Mouse (Mus musculus) common myeloid progenitor, adult 5-6 weeks (primary cell): Measurements from ENCODE around the gene Uvssa. TPM values are rescaled to one million over a fixed set of nuclear protein-coding genes. Genes with fewer than 3 reads are reported as not detected.
A peak's percentile ranks its signal among the peaks of the same experiment; 100 is the strongest.
"Not testable (repeated sequence)": the region's sequence is repeated elsewhere in the genome, so short reads cannot be mapped to it uniquely, and the experiment has no call there.

Experiments used
- ATAC-seq: replicated peaks from 2 replicates; pipeline ENCODE4 v1.8.0; 2016; ENCODE audit warnings: low read depth, mild to moderate bottlenecking, moderate TSS enrichment, inconsistent platforms; ENCODE audit not compliant: poor library complexity, severe bottlenecking
- total RNA-seq: library from RNA; stranded (forward); fragments of 200-1000, 187-1606 nt; gene quantifications from 2 replicates; pipeline ENCODE4 v1.2.3, GENCODE M21; 2017

The Uvssa gene
- 4.5 and 9.7 TPM in 2 replicates for total RNA-seq

DNA sequence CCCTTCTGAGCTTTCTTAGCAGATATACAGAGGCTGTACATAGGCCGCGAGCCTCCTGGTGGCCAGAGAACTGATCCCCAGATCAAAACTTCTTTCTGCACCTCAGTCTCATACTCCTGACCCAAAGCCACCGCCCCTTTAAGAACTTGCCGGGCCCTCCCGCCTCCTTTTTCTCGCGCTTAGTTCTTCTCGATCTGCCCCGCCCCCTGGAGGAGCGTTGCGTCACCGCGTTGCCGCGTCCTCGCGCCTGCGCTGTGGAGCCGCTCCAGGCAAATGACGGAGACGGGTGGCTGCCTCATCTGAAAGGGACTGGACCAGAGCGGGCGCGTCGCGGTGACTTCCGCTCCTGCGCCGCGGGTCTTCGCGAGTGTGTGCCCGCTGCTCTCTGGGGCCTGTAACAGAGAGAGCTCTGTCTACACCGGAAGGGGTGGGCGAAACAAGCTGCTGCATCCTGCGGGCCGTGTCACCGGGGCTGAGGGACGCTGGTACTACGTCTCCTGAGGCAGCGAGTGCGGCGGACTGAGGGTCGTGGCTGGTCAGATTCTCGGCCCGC lies at the start of gene Uvssa:
Uvssa (plus strand) TSS at position 248 of the 553 bp plus-strand sequence.
- peak; percentile 96 for ATAC-seq

DNA sequence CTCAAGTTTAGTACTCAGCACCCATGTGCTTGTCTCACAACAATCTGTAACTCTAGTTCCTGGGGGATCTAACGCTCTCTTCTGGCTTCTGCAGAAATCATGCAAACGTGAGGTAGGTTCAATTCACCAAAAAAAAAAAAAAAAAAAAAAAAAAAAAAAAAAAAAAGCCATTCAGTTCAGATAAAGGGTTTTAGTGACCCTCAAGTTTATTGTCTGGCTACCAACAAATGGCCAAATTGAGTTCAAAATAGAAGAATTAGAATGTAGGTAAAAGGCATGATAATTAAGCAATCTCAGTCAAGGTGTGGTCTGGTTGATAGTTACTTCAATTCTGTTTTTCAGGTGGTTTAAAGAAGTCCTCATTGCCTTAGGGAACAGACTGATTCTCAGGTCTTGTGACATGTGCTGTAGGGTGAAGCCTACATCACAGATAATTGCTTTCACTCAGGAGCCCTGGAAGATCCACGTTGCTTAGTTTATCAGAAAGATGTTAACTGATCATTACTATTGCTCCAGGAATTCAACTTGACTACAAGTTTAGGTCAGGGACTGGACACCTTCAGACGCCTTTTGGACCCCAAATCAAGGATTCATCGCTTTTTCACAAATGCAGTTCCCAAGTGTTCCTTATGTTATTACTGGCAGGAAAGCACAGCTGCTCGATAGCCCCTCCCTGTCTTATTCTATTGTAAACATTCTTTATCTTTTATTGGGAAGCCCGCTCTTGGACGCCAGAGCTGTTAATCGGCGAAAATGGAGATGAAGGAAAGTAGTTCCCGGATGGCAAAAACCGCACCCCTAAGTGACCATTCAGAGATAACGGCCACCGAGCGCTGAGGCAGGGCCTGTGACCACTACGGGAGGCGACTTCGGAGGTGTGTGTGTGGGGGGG lies 43.7 kb upstream of the Uvssa start:
- no peak for ATAC-seq

GRCm38 (mm10) chr5:33335273-33335976 lies 42.9 kb upstream of the Uvssa start, which contains the start of gene Maea:
Gene Maea (plus strand): TSS chr5:33335509.
- ATAC-seq, result peak; percentile 100

DNA sequence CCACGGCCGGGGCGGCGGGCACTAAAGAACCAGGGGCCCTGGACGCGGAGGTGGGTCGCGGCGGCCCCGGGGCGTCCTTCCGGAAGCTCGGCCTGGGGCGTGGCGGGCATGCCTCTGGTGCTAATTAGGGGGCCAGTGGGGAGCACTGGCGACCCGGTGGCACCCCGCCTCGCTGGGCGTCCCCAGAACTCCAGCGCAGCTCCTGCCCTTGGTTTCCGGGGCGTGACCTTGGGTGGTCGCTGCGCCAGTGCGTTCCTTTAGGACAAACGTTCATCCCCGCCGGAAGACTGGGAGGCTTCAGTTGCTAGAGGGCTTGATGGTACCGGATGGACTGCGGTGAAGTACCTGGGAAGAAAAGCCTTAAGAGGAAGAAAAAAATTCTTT lies 42.4 kb upstream of the Uvssa start:
- ATAC-seq, result peak; percentile 48

GRCm38 (mm10) chr5:33337206-33337605 lies 41.1 kb upstream of the Uvssa start:
- ATAC-seq, result no peak

DNA sequence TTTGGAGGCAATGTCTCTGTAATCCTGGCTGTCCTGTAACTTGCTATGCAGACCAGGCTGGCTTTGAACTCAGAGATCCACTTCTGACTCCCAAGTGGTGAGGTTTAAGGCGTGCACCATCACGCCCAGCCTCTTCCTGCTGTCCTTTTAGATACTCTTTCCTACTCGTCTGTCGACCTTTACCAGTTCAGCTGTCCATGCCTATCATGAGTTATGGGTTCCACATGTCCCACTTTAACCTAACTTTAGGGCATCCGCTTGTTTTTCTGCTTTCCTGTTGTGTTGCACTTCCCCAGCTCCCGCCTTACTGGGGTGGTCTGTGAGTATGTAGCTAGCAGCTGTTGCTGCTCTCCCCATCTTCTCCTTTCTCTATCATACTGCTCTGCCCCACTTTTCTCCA lies 37.2 kb upstream of the Uvssa start:
- no peak for ATAC-seq

- not testable (repeated sequence) for ATAC-seq
Observed at GRCm38 (mm10) chr5:33342248-33342647, 36.1 kb upstream of the Uvssa start.

GRCm38 (mm10) chr5:33342821-33343220 lies 35.5 kb upstream of the Uvssa start:
- ATAC-seq, result no peak

- no peak for ATAC-seq
Observed at GRCm38 (mm10) chr5:33343571-33343970, 34.8 kb upstream of the Uvssa start.

- ATAC-seq, result no peak
Observed at GRCm38 (mm10) chr5:33344070-33344469, 34.3 kb upstream of the Uvssa start.

DNA sequence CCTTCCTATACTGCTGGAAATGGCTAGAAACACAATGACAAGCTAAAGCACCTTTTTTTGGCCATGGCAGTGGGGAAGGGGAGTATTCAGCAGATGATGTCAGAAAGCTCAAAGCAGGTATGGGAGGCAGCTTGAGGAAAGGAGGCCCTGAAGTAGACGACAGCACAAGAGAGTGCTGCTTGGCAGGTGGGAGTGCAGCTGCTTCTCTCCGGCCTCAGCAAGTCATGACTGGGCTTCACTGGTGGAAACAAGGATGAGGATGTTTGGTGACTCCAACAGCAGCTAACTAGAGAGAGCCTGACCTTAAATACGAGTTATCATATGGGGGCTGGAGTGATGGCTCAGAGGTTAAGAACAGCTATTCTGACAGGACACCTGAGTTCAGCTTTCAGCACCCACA lies 30.7 kb upstream of the Uvssa start:
- no peak for ATAC-seq

DNA sequence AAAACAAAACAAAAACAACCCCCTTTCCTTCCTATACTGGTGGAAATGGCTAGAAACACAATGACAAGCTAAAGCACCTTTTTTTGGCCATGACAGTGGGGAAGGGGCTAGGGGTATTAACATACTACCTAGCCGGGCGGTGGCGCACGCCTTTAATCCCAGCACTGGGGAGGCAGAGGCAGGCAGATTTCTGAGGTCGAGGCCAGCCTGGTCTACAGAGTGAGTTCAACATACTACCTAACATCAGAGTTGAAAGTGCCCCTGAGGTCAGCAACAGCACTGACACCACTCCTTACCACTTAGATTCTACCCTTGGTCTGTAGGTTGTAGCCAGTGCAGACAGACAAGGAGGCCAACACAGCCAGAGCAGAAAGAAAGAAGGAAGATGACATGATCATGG lies 29.1 kb upstream of the Uvssa start:
- ATAC-seq, result no peak

- no peak for ATAC-seq
Observed at GRCm38 (mm10) chr5:33349706-33350105, 28.6 kb upstream of the Uvssa start.

DNA sequence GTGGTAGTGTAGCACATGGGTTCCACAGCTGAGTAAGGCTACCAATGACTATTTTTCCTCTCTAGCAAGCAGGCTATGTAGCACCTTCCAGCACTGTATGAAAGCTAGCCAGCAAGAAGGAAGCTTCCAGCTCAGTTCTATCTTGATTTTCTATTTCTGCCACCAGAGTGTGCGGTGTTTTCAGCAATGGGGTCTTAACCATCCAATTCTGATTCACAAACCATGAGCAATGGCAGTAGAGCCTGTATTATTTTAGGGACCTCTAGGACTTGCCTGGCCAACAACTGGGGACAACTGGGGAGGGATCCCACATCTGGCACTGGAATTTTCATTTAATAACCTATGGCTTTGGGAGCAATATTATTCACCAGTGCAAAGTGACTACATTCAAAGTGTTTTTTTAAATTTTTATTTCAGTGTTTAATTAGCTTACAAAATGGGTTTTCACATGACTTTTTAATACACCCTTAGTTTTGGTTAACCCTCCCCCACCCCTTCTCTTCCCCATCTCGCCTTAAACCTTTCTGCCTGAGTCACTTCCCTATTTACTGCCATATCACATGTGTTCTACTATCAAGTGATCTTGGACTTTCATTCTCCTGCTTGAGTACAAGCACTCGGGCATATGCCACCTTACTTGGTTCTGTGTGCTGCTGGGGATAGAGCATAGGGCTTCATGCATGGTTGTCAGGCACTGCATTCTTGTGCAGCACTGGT lies 26.6 kb upstream of the Uvssa start:
- ATAC-seq, result peak; percentile 93

DNA sequence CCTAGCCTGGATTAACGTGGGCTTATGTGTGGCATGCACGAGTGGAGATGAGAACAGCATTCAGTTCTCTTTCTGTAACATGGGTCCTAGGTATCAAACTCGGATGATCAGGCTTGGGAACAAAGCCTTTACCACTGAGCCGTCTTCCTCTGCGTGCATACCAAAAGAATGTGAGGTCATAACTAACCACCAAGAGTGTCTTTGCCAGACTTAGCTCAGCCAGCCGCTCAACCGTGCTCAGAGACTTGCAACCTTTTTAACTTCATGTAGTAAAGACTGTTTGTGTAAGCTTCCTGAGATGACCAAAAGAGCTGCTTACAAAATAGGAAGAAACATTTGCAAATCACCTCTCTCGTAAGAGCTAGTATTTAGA lies 26.1 kb upstream of the Uvssa start:
- peak; percentile 21; the same call in 1 of the 2 replicates for ATAC-seq

- ATAC-seq, result no peak
Observed at GRCm38 (mm10) chr5:33353011-33353410, 25.3 kb upstream of the Uvssa start.

- ATAC-seq, result no peak
Observed at GRCm38 (mm10) chr5:33357494-33357893, 20.9 kb upstream of the Uvssa start.

GRCm38 (mm10) chr5:33358467-33358866 lies 19.9 kb upstream of the Uvssa start:
- ATAC-seq, result peak; percentile 85

DNA sequence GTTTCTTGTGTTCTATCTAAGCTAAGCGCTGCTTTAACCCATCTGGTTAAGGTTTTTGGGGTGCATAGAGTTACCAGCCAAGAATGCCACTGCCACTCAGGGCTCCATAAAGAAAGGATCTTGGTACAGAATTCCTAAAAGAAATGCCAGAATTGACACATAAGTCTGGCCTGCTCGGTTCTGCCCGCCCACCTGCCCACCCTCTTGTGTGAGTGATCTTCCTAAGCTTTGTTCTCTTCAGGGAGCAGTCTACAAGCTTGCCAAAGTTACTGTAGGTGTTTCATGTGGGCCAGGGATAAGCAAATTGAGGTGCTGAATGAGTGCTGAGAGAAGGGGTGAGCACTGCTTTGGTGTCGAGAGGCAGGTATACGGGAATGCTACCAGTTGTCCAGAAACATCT lies 15.1 kb upstream of the Uvssa start:
- ATAC-seq, result no peak

GRCm38 (mm10) chr5:33368651-33369050 lies 9.7 kb upstream of the Uvssa start:
- ATAC-seq, result no peak
